ENCODE assay signal across 8 mouse cellular contexts in the genomic region with DNA sequence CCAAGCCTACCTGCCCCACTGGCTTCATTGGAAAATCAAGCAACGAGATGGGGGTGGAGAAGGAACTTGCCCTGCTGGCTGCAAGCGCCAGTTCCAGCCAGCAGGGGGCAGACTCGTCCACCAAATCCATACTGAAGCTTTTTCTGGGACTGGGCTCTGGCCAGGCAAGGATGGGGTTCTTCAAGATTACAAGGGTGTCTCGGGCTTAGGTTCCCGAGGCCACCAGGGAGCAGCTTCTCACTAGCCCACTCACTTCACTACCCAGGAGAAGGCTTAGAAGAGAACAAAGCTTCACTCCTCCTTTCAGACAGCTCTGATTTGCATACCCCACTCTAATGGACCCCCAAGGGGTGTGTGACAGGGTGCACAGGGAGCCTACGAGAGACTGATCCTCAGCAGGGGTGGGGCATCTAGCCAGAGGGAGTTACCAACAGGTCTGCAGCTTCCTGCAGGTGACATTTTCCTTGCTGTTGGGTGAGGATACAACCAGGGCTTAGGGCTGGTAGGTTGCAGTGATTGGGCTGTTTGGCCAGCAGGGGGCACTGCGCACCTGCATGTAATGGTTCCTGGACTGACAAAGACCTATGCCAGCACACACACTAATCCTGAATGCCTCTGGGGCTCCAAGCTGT. TPM values are rescaled to one million over a fixed set of nuclear protein-coding genes. Genes with fewer than 3 reads are reported as not detected.
DNase-seq lines count a peak whose midpoint lies in the region; ATAC-seq and TF ChIP-seq lines count a peak whose summit lies in the region.

No protein-coding gene starts in this region.

- peak; percentile 34; the same call in 1 of the 2 replicates for ATAC-seq in G1E (ENCODE audit: extremely low read depth, insufficient number of reproducible peaks, low FRiP score, poor library complexity, severe bottlenecking)
- peak; percentile 95 for ATAC-seq in forebrain, embryonic 16.5 days

- peaks cover 67% of the 10 kb centered on the region for H3K27me3 ChIP-seq in G1E (ENCODE audit: insufficient read depth, low read length)
- H3K27me3 ChIP-seq in forebrain, embryonic 16.5 days (replicated peaks; ENCODE audit: control insufficient read depth, insufficient read depth, low read length) = peaks cover 40% of the 10 kb centered on the region
- H3K27me3 ChIP-seq in thymus, adult 2 months (ENCODE audit: control insufficient read depth, insufficient read depth, low read length) = peaks cover 5% of the 10 kb centered on the region

- H3K9ac ChIP-seq in forebrain, embryonic 16.5 days (replicated peaks; ENCODE audit: low read depth, low read length) = peak overlapping the region; percentile 45

- peak; percentile 47; the same call in 1 of the 2 replicates for TF ChIP-seq POLR2A in lung, adult 2 months (IDR thresholded peaks at IDR 0.05; ENCODE audit: borderline replicate concordance, extremely low read depth, low read depth, low read length)
- TF ChIP-seq POLR2A in olfactory bulb, adult 2 months (IDR thresholded peaks at IDR 0.05; ENCODE audit: insufficient read depth, low read depth, low read length) = no peak
- TF ChIP-seq POLR2A in thymus, adult 2 months (IDR thresholded peaks at IDR 0.05; ENCODE audit: control insufficient read depth, extremely low read depth, insufficient read depth, low read length, poor library complexity) = no peak

- H3K4me3 ChIP-seq in G1E (ENCODE audit: low read depth, low read length) = no peak overlapping the region
- no peak overlapping the region for H3K4me3 ChIP-seq in forebrain, embryonic 16.5 days (replicated peaks; ENCODE audit: low read length)
- H3K4me3 ChIP-seq in layer of hippocampus, adult 2 months = no peak overlapping the region
- no peak overlapping the region for H3K4me3 ChIP-seq in lung, adult 2 months (replicated peaks; ENCODE audit: extremely low read depth, low read depth, low read length)
- H3K4me3 ChIP-seq in olfactory bulb, adult 2 months (ENCODE audit: insufficient read depth, low read depth, low read length) = no peak overlapping the region
- no peak overlapping the region for H3K4me3 ChIP-seq in thymus, adult 2 months (ENCODE audit: control insufficient read depth, insufficient read depth, low read length)

- H3K36me3 ChIP-seq in G1E (replicated peaks) = no peaks in the 10 kb centered on the region
- H3K36me3 ChIP-seq in forebrain, embryonic 16.5 days (ENCODE audit: control insufficient read depth, insufficient read depth) = no peaks in the 10 kb centered on the region
- H3K36me3 ChIP-seq in thymus, adult 2 months (ENCODE audit: control insufficient read depth, insufficient read depth, low read length) = no peaks in the 10 kb centered on the region

- no peaks in the 10 kb centered on the region for H3K9me3 ChIP-seq in G1E (replicated peaks)
- H3K9me3 ChIP-seq in forebrain, embryonic 16.5 days (ENCODE audit: control insufficient read depth, low read length) = no peaks in the 10 kb centered on the region

- peak; percentile 96 for TF ChIP-seq CTCF in G1E (IDR thresholded peaks at IDR 0.05; ENCODE audit: low read depth, low read length)
- TF ChIP-seq CTCF in layer of hippocampus, adult 2 months (conservative IDR thresholded peaks at IDR 0.05) = peak; percentile 74
- peak; percentile 93 for TF ChIP-seq CTCF in lung, adult 2 months (IDR thresholded peaks at IDR 0.05; ENCODE audit: insufficient read depth, low read length)
- peak; percentile 91 for TF ChIP-seq CTCF in olfactory bulb, adult 2 months (IDR thresholded peaks at IDR 0.05; ENCODE audit: insufficient read depth, low read depth, low read length)
- TF ChIP-seq CTCF in thymus, adult 2 months (IDR thresholded peaks at IDR 0.05; ENCODE audit: borderline replicate concordance, control insufficient read depth, extremely low read depth, insufficient read depth, low read length, poor library complexity) = peak; percentile 97

- DNase-seq in G1E (ENCODE audit: low spot score) = peak; percentile 88
- DNase-seq in cerebellum, adult 11-12 months = peak; percentile 95
- DNase-seq in heart, postnatal 4 days = peak; percentile 90
- DNase-seq in layer of hippocampus, adult 2 months (ENCODE audit: low spot score in 2 of 2) = peak; percentile 88 to 90
- DNase-seq in lung, adult 2 months = peak; percentile 81
- DNase-seq in thymus, adult 2 months = peak; percentile 65

- H3K4me2 ChIP-seq in forebrain, embryonic 16.5 days (ENCODE audit: low read length) = peak overlapping the region; percentile 30

- H3K4me1 ChIP-seq in G1E (ENCODE audit: insufficient read depth, low read depth, low read length) = peaks cover 10% of the 10 kb centered on the region
- peaks cover 8% of the 10 kb centered on the region for H3K4me1 ChIP-seq in forebrain, embryonic 16.5 days (replicated peaks; ENCODE audit: control insufficient read depth, insufficient read depth, low read length)
- H3K4me1 ChIP-seq in lung, adult 2 months (ENCODE audit: control insufficient read depth, insufficient read depth, low read length) = no peaks in the 10 kb centered on the region
- H3K4me1 ChIP-seq in olfactory bulb, adult 2 months (ENCODE audit: control insufficient read depth, insufficient read depth, low read length) = peaks cover 23% of the 10 kb centered on the region
- H3K4me1 ChIP-seq in thymus, adult 2 months (replicated peaks; ENCODE audit: control insufficient read depth, insufficient read depth, low read length) = no peaks in the 10 kb centered on the region

- 0% methylated on average over 7 of the region's 7 CpGs for WGBS in forebrain, embryonic 16.5 days
- WGBS in lung, adult 2 months = 0% methylated on average over 7 of the region's 7 CpGs
- WGBS in olfactory bulb, adult 2 months = 0% methylated on average over 7 of the region's 7 CpGs
- WGBS in thymus, adult 2 months = under 1% methylated on average over 7 of the region's 7 CpGs

- H3K27ac ChIP-seq in forebrain, embryonic 16.5 days (ENCODE audit: low read length) = peak overlapping the region; percentile 51; the same call in 1 of the 2 replicates
- H3K27ac ChIP-seq in layer of hippocampus, adult 2 months = no peak overlapping the region
- H3K27ac ChIP-seq in olfactory bulb, adult 2 months (ENCODE audit: insufficient read depth, low read depth, low read length) = no peak overlapping the region
- no peak overlapping the region for H3K27ac ChIP-seq in thymus, adult 2 months (ENCODE audit: control insufficient read depth, insufficient read depth, low read length)

RNA-seq across cellular contexts. Expression of gene Aqp6, which starts 5.0 kb away (rescaled TPM):
- total RNA-seq in G1E (2014; fragmentation: Nextera tagmentation) (not detected in 2 replicates), G1E (2017) (0.12 TPM in 1 of 2 replicates, not detected in the other)
- polyA plus RNA-seq in G1E (2012) = not detected in 2 replicates
- not detected in 2 replicates for polyA plus RNA-seq in forebrain, embryonic 16.5 days (2015; fragmentation: Nextera tagmentation; extraction: Ambion mirVana)
- total RNA-seq in heart, postnatal 4 days (2021) = not detected
- total RNA-seq in layer of hippocampus, adult 2 months (2021) = under 1 TPM in 1 of 2 experiments, not detected in 1; 0.26 TPM
- not detected in 2 replicates for polyA plus RNA-seq in lung, adult 2 months (2012; rRNA removed)
- not detected in 2 replicates for polyA plus RNA-seq in olfactory bulb, adult 2 months (2012; ENCODE audit: insufficient read depth, insufficient read length, low replicate concordance, missing spikeins)
- 0.24 and 0.40 TPM in 2 replicates for polyA plus RNA-seq in thymus, adult 2 months (2012; rRNA removed)

RNA-seq across cellular contexts. Expression of gene Aqp5, which starts 5.6 kb away (rescaled TPM):
- total RNA-seq in G1E (2014; fragmentation: Nextera tagmentation) = not detected in 2 replicates
- total RNA-seq in G1E (2017) = 0.44 TPM in 1 of 2 replicates, not detected in the other
- polyA plus RNA-seq in G1E (2012) = not detected in 2 replicates
- 0.40 and 0.86 TPM in 2 replicates for polyA plus RNA-seq in forebrain, embryonic 16.5 days (2015; fragmentation: Nextera tagmentation; extraction: Ambion mirVana)
- under 1 TPM in 1 of 2 experiments, not detected in 1; 0.57 TPM for total RNA-seq in heart, postnatal 4 days (2021)
- total RNA-seq in layer of hippocampus, adult 2 months (2021) = not detected
- 511 and 692 TPM in 2 replicates for polyA plus RNA-seq in lung, adult 2 months (2012; rRNA removed)
- polyA plus RNA-seq in olfactory bulb, adult 2 months (2012; ENCODE audit: insufficient read depth, insufficient read length, low replicate concordance, missing spikeins) = not detected in 2 replicates
- 2.7 and 3.3 TPM in 2 replicates for polyA plus RNA-seq in thymus, adult 2 months (2012; rRNA removed)

RNA-seq across cellular contexts. Expression of gene Aqp2, which starts 17.3 kb away (rescaled TPM):
- total RNA-seq in G1E (2014; fragmentation: Nextera tagmentation) (not detected in 2 replicates), G1E (2017) (0.11 TPM in 1 of 2 replicates, not detected in the other)
- polyA plus RNA-seq in G1E (2012) = not detected in 2 replicates
- polyA plus RNA-seq in forebrain, embryonic 16.5 days (2015; fragmentation: Nextera tagmentation; extraction: Ambion mirVana) = 0.17 TPM in 1 of 2 replicates, not detected in the other
- total RNA-seq in heart, postnatal 4 days (2021) = not detected
- total RNA-seq in layer of hippocampus, adult 2 months (2021) = not detected
- 1.1 and 1.3 TPM in 2 replicates for polyA plus RNA-seq in lung, adult 2 months (2012; rRNA removed)
- polyA plus RNA-seq in olfactory bulb, adult 2 months (2012; ENCODE audit: insufficient read depth, insufficient read length, low replicate concordance, missing spikeins) = not detected in 2 replicates
- 0.47 TPM in 1 of 2 replicates, not detected in the other for polyA plus RNA-seq in thymus, adult 2 months (2012; rRNA removed)

RNA-seq across cellular contexts. Expression of gene Racgap1, which starts 55.3 kb away (rescaled TPM):
- total RNA-seq in G1E (2014; fragmentation: Nextera tagmentation) = 132 and 189 TPM in 2 replicates
- 71.7 and 81.3 TPM in 2 replicates for total RNA-seq in G1E (2017)
- 21.4 and 35.6 TPM in 2 replicates for polyA plus RNA-seq in G1E (2012)
- polyA plus RNA-seq in forebrain, embryonic 16.5 days (2015; fragmentation: Nextera tagmentation; extraction: Ambion mirVana) = 94.4 and 113 TPM in 2 replicates
- total RNA-seq in heart, postnatal 4 days (2021) = 10 to 100 TPM; 88.5 to 98.7 TPM
- total RNA-seq in layer of hippocampus, adult 2 months (2021) = 1 to 10 TPM; 5.0 to 5.2 TPM
- 2.9 and 4.9 TPM in 2 replicates for polyA plus RNA-seq in lung, adult 2 months (2012; rRNA removed)
- not detected in 2 replicates for polyA plus RNA-seq in olfactory bulb, adult 2 months (2012; ENCODE audit: insufficient read depth, insufficient read length, low replicate concordance, missing spikeins)
- polyA plus RNA-seq in thymus, adult 2 months (2012; rRNA removed) = 80.2 and 95.6 TPM in 2 replicates

Comparison
In these comparisons a context has a peak if more than half of its experiments do, and no peak if none do; other contexts are left out.
1. RNA of gene Aqp5, which starts 5.6 kb away (polyA plus RNA-seq): 511 to 692 TPM in lung, adult 2 months; 2.7 to 3.3 TPM in thymus, adult 2 months, 0.40 to 0.86 TPM in forebrain, embryonic 16.5 days, not detected in G1E and not detected in olfactory bulb, adult 2 months; every median in the first group is over 100 times any median in the second.
2. Peak in every context shown above with its lines, with median percentiles within 50 percentile points of each other: DNase-seq and CTCF ChIP-seq.